Mouse (Mus musculus): ENCODE results near the gene Hspb11. TPM values are rescaled to one million over a fixed set of nuclear protein-coding genes. Genes with fewer than 3 reads are reported as not detected.
A peak's percentile ranks its signal among the peaks of the same experiment; 100 is the strongest.

The Hspb11 gene
- polyA plus RNA-seq, 1 experiment from 2014 or later, result 40.6 TPM

- H3K4me3 ChIP-seq (replicated peaks), result no peak overlapping the region
- no peak overlapping the region for H3K9ac ChIP-seq (replicated peaks)
- H3K27me3 ChIP-seq (replicated peaks), result no peaks in the 10 kb centered on the region
- H3K9me3 ChIP-seq (replicated peaks), result no peaks in the 10 kb centered on the region
- no peak overlapping the region for H3K27ac ChIP-seq (replicated peaks)
- no peak overlapping the region for H3K4me2 ChIP-seq
- WGBS, result 93% methylated on average over 2 of the region's 2 CpGs
- ATAC-seq (ENCODE audit: low FRiP score), result no peak
- peaks cover 9% of the 10 kb centered on the region for H3K36me3 ChIP-seq
- no peaks in the 10 kb centered on the region for H3K4me1 ChIP-seq
These were observed 27.1 kb upstream of the Hspb11 start for GRCm38 (mm10) chr4:107226313-107226712.

- Histone ChIP-seq H3K4me3 (replicated peaks) (no peak overlapping the region), H3K27me3 (replicated peaks) (no peaks in the 10 kb centered on the region), H3K9ac (replicated peaks) (no peak overlapping the region), H3K4me1 (no peaks in the 10 kb centered on the region), H3K36me3 (peaks cover 63% of the 10 kb centered on the region), H3K4me2 (no peak overlapping the region), H3K27ac (replicated peaks) (no peak overlapping the region), H3K9me3 (replicated peaks) (no peaks in the 10 kb centered on the region)
- no peak for ATAC-seq (ENCODE audit: low FRiP score)
- WGBS, result 56% methylated on average over 3 of the region's 3 CpGs
These were observed 21.2 kb upstream of the Hspb11 start for GRCm38 (mm10) chr4:107232219-107232618.

GRCm38 (mm10) chr4:107238253-107238652 lies 15.1 kb upstream of the Hspb11 start:
- no peak overlapping the region for H3K9ac ChIP-seq (replicated peaks)
- H3K27ac ChIP-seq (replicated peaks), result no peak overlapping the region
- H3K27me3 ChIP-seq (replicated peaks), result no peaks in the 10 kb centered on the region
- H3K4me1 ChIP-seq, result 0 out of 2 replicates have a peak, but pooled peaks cover 2% of the 10 kb centered on the region
- WGBS, result 96% methylated on average over 2 of the region's 2 CpGs
- H3K4me2 ChIP-seq, result no peak overlapping the region
- no peak for ATAC-seq (ENCODE audit: low FRiP score)
- H3K36me3 ChIP-seq, result peaks cover 87% of the 10 kb centered on the region
- H3K4me3 ChIP-seq (replicated peaks), result no peak overlapping the region
- no peaks in the 10 kb centered on the region for H3K9me3 ChIP-seq (replicated peaks)

- Histone ChIP-seq H3K4me2 (no peak overlapping the region), H3K27me3 (replicated peaks) (no peaks in the 10 kb centered on the region), H3K27ac (replicated peaks) (no peak overlapping the region), H3K4me3 (replicated peaks) (no peak overlapping the region), H3K9me3 (replicated peaks) (no peaks in the 10 kb centered on the region), H3K9ac (replicated peaks) (no peak overlapping the region), H3K4me1 (peaks cover 17% of the 10 kb centered on the region), H3K36me3 (peaks cover 68% of the 10 kb centered on the region)
- 98% methylated on average over 6 of the region's 6 CpGs for WGBS
- no peak for ATAC-seq (ENCODE audit: low FRiP score)
These were observed 13.2 kb upstream of the Hspb11 start for GRCm38 (mm10) chr4:107240196-107240595.

GRCm38 (mm10) chr4:107243365-107244333 lies 9.7 kb upstream of the Hspb11 start:
- WGBS, result 57% methylated on average over 6 of the region's 6 CpGs
- Histone ChIP-seq H3K9me3 (replicated peaks) (no peaks in the 10 kb centered on the region), H3K27ac (replicated peaks) (peak overlapping the region; percentile 11; the same call in 1 of the 2 replicates), H3K9ac (replicated peaks) (no peak overlapping the region), H3K27me3 (replicated peaks) (no peaks in the 10 kb centered on the region), H3K4me1 (peaks cover 31% of the 10 kb centered on the region), H3K4me2 (no peak overlapping the region), H3K36me3 (peaks cover 40% of the 10 kb centered on the region), H3K4me3 (replicated peaks) (no peak overlapping the region)
- ATAC-seq (ENCODE audit: low FRiP score), result no peak

GRCm38 (mm10) chr4:107245368-107245767 lies 8.0 kb upstream of the Hspb11 start:
- Histone ChIP-seq H3K9ac (replicated peaks) (no peak overlapping the region), H3K4me3 (replicated peaks) (no peak overlapping the region), H3K27ac (replicated peaks) (no peak overlapping the region), H3K4me1 (peaks cover 45% of the 10 kb centered on the region), H3K4me2 (no peak overlapping the region), H3K9me3 (replicated peaks) (no peaks in the 10 kb centered on the region), H3K27me3 (replicated peaks) (no peaks in the 10 kb centered on the region), H3K36me3 (peaks cover 24% of the 10 kb centered on the region)
- WGBS, result 60% methylated on average over 2 of the region's 2 CpGs
- ATAC-seq (ENCODE audit: low FRiP score), result no peak

- Histone ChIP-seq H3K9me3 (replicated peaks) (no peaks in the 10 kb centered on the region), H3K4me2 (no peak overlapping the region), H3K27ac (replicated peaks) (no peak overlapping the region), H3K9ac (replicated peaks) (no peak overlapping the region), H3K4me1 (peaks cover 50% of the 10 kb centered on the region), H3K4me3 (replicated peaks) (no peak overlapping the region), H3K27me3 (replicated peaks) (no peaks in the 10 kb centered on the region), H3K36me3 (peaks cover 20% of the 10 kb centered on the region)
- ATAC-seq (ENCODE audit: low FRiP score), result no peak
- 82% methylated on average over 1 of the region's 1 CpGs for WGBS
These were observed 7.4 kb upstream of the Hspb11 start for GRCm38 (mm10) chr4:107246040-107246439.

- Histone ChIP-seq H3K9me3 (replicated peaks) (no peaks in the 10 kb centered on the region), H3K4me2 (no peak overlapping the region), H3K27me3 (replicated peaks) (no peaks in the 10 kb centered on the region), H3K36me3 (peaks cover 11% of the 10 kb centered on the region), H3K4me3 (replicated peaks) (no peak overlapping the region), H3K4me1 (peaks cover 59% of the 10 kb centered on the region), H3K9ac (replicated peaks) (no peak overlapping the region), H3K27ac (replicated peaks) (no peak overlapping the region)
- 90% methylated on average over 9 of the region's 9 CpGs for WGBS
- ATAC-seq (ENCODE audit: low FRiP score), result no peak
These were observed 6.3 kb upstream of the Hspb11 start for GRCm38 (mm10) chr4:107247110-107247509.

GRCm38 (mm10) chr4:107248061-107248460 lies 5.3 kb upstream of the Hspb11 start:
- Histone ChIP-seq H3K9me3 (replicated peaks) (no peaks in the 10 kb centered on the region), H3K9ac (replicated peaks) (no peak overlapping the region), H3K36me3 (peaks cover 5% of the 10 kb centered on the region), H3K27me3 (replicated peaks) (no peaks in the 10 kb centered on the region), H3K4me2 (no peak overlapping the region), H3K4me3 (replicated peaks) (no peak overlapping the region), H3K4me1 (peaks cover 61% of the 10 kb centered on the region), H3K27ac (replicated peaks) (no peak overlapping the region)
- ATAC-seq (ENCODE audit: low FRiP score), result no peak
- WGBS, result 77% methylated on average over 3 of the region's 3 CpGs

GRCm38 (mm10) chr4:107249471-107249870 lies 3.9 kb upstream of the Hspb11 start:
- H3K9ac ChIP-seq (replicated peaks), result no peak overlapping the region
- H3K27ac ChIP-seq (replicated peaks), result peak overlapping the region; percentile 54; the same call in 1 of the 2 replicates
- no peaks in the 10 kb centered on the region for H3K27me3 ChIP-seq (replicated peaks)
- peaks cover 3% of the 10 kb centered on the region; the same call in 1 of the 2 replicates for H3K36me3 ChIP-seq
- no peak for ATAC-seq (ENCODE audit: low FRiP score)
- H3K4me2 ChIP-seq, result 0 out of 2 replicates have a peak overlapping the region, but pooled peaks have one; percentile 5
- no peaks in the 10 kb centered on the region for H3K9me3 ChIP-seq (replicated peaks)
- H3K4me3 ChIP-seq (replicated peaks), result no peak overlapping the region
- whole genome bisulfite sequencing, result 19% methylated on average over 2 of the region's 2 CpGs
- H3K4me1 ChIP-seq, result peaks cover 51% of the 10 kb centered on the region

- Histone ChIP-seq H3K27ac (replicated peaks) (no peak overlapping the region), H3K36me3 (peaks cover 3% of the 10 kb centered on the region; the same call in 1 of the 2 replicates), H3K9ac (replicated peaks) (no peak overlapping the region), H3K4me3 (replicated peaks) (no peak overlapping the region), H3K9me3 (replicated peaks) (no peaks in the 10 kb centered on the region), H3K4me2 (no peak overlapping the region), H3K27me3 (replicated peaks) (no peaks in the 10 kb centered on the region), H3K4me1 (peaks cover 52% of the 10 kb centered on the region)
- no peak for ATAC-seq (ENCODE audit: low FRiP score)
- WGBS, result 28% methylated on average over 4 of the region's 4 CpGs
These were observed 2.9 kb upstream of the Hspb11 start for GRCm38 (mm10) chr4:107250494-107250893.

- peaks cover 47% of the 10 kb centered on the region for H3K4me1 ChIP-seq
- H3K27me3 ChIP-seq (replicated peaks), result no peaks in the 10 kb centered on the region
- peak overlapping the region; percentile 84 for H3K4me3 ChIP-seq (replicated peaks)
- H3K9ac ChIP-seq (replicated peaks), result peak overlapping the region; percentile 76
- no peak for ATAC-seq (ENCODE audit: low FRiP score)
- H3K4me2 ChIP-seq, result peak overlapping the region; percentile 71
- no peaks in the 10 kb centered on the region for H3K9me3 ChIP-seq (replicated peaks)
- peak overlapping the region; percentile 95 for H3K27ac ChIP-seq (replicated peaks)
- H3K36me3 ChIP-seq, result no peaks in the 10 kb centered on the region
- WGBS, result under 1% methylated on average over 11 of the region's 11 CpGs
These were observed 871 bp upstream of the Hspb11 start for GRCm38 (mm10) chr4:107252522-107252921.

Data from neural tube, embryonic 15.5 days (tissue).